Mouse (Mus musculus) midbrain, postnatal 0 days (tissue): ENCODE data around the gene Morc4. TPM values are rescaled to one million over a fixed set of nuclear protein-coding genes. Genes with fewer than 3 reads are reported as not detected.

ENCODE experiments used
- ATAC-seq: fragments of 200-750 bp; cut with Nextera tagmentation; 2 replicates; pipeline ENCODE4 v1.8.0; 2017; ENCODE audit warnings: moderate number of reproducible peaks, mild to moderate bottlenecking, moderate TSS enrichment, moderate library complexity; ENCODE audit not compliant: low FRiP score
- DNase-seq: peaks from one replicate; pipeline ENCODE4 v3.0.0-alpha.2; 2015; ENCODE audit warnings: low spot score
- H3K27ac ChIP-seq: fragments of 300-500 bp; sonication (generic); 2 replicates; pipeline ENCODE4 v1.5.1; 2014; ENCODE audit warnings: low read depth, mild to moderate bottlenecking, low read length, mixed read lengths
- H3K27me3 ChIP-seq: fragments of 300-500 bp; sonication (generic); 2 replicates; pipeline ENCODE4 v1.6.1; 2014; ENCODE audit warnings: low read length, control low read depth, mixed read lengths; ENCODE audit not compliant: insufficient read depth
- H3K36me3 ChIP-seq: fragments of 300-500 bp; sonication (generic); 2 replicates; pipeline ENCODE4 v1.6.1; 2014; ENCODE audit warnings: low read length, control low read depth, mixed read lengths; ENCODE audit not compliant: insufficient read depth
- H3K4me1 ChIP-seq: fragments of 300-500 bp; sonication (generic); 2 replicates; pipeline ENCODE4 v1.6.1; 2014; ENCODE audit warnings: mild to moderate bottlenecking, control low read depth, antibody characterized with exemption, low read length, mixed read lengths; ENCODE audit not compliant: insufficient read depth
- H3K4me2 ChIP-seq: fragments of 300-500 bp; sonication (generic); 2 replicates; pipeline ENCODE4 v1.6.1; 2014; ENCODE audit warnings: low read depth, mild to moderate bottlenecking, low read length, mixed read lengths; ENCODE audit not compliant: poor library complexity, severe bottlenecking
- H3K4me3 ChIP-seq: fragments of 300-500 bp; sonication (generic); 2 replicates; pipeline ENCODE4 v1.5.1; 2014; ENCODE audit warnings: low read depth, mild to moderate bottlenecking, low read length, moderate library complexity
- H3K9ac ChIP-seq: fragments of 300-500 bp; sonication (generic); replicated peaks from 2 replicates; pipeline ENCODE4 v1.6.1; 2014; ENCODE audit warnings: mild to moderate bottlenecking, low read length, moderate library complexity, mixed read lengths; ENCODE audit not compliant: poor library complexity, severe bottlenecking
- H3K9me3 ChIP-seq: fragments of 300-500 bp; sonication (generic); 2 replicates; pipeline ENCODE4 v1.6.1; 2016; ENCODE audit warnings: low read length, control low read depth
- CTCF ChIP-seq: IDR thresholded peaks from 2 replicates; pipeline ENCODE4 v1.5.1; 2016; ENCODE audit warnings: antibody characterized with exemption, mild to moderate bottlenecking
- WGBS: fragments of 180-500 bp; shearing (Covaris S2); extraction: QIAGEN DNeasy Blood & Tissue Kit; methylation state at CpG from one replicate; pipeline ENCODE4 v1.1.7; 2014; 5-methylcytosine and 5-hydroxymethylcytosine counted together
- polyA plus RNA-seq: library from polyadenylated mRNA; unstranded; fragments of >200 nt; fragmentation: Nextera tagmentation; extraction: Ambion mirVana; gene quantifications from 2 replicates; pipeline ENCODE4 v1.2.1, GENCODE M21; 2015
- total RNA-seq: library from RNA; depleted of rRNA; stranded (reverse); fragments of >200 nt; gene quantifications from 2 replicates; pipeline ENCODE4 v1.2.3, GENCODE M21; 2014; rRNA removed

Gene Morc4
- total and polyA plus RNA-seq, 2 experiments from 2014 or later: 2.6 to 3.1 TPM

- ATAC-seq: no peak
- TF ChIP-seq CTCF: no peak
- Histone ChIP-seq H3K9ac (no peak overlapping the region), H3K9me3 (no peaks in the 10 kb centered on the region), H3K4me2 (no peak overlapping the region), H3K36me3 (no peaks in the 10 kb centered on the region), H3K27me3 (peaks cover 15% of the 10 kb centered on the region; the same call in 1 of the 2 replicates), H3K27ac (no peak overlapping the region), H3K4me1 (no peaks in the 10 kb centered on the region), H3K4me3 (no peak overlapping the region)
- no peak for DNase-seq
- 77% methylated on average over 1 of the region's 1 CpGs for WGBS
Measured at GRCm38 (mm10) chrX:139778886-139779285, 92.6 kb downstream of the Morc4 start.

GRCm38 (mm10) chrX:139777357-139777756, 94.1 kb downstream of the Morc4 start:
- WGBS: 57% methylated on average over 4 of the region's 4 CpGs

GRCm38 (mm10) chrX:139775084-139775612, 96.3 kb downstream of the Morc4 start:
- no peak for TF ChIP-seq CTCF
- 69% methylated on average over 7 of the region's 7 CpGs for WGBS

More at GRCm38 (mm10) chrX:139777357-139777756, 94.1 kb downstream of the Morc4 start:
- Histone ChIP-seq H3K4me1 (no peaks in the 10 kb centered on the region), H3K9me3 (no peaks in the 10 kb centered on the region), H3K4me3 (no peak overlapping the region), H3K36me3 (no peaks in the 10 kb centered on the region), H3K9ac (no peak overlapping the region), H3K27ac (no peak overlapping the region), H3K27me3 (peaks cover 9% of the 10 kb centered on the region; the same call in 1 of the 2 replicates), H3K4me2 (no peak overlapping the region)
- DNase-seq: no peak
- no peak for ATAC-seq
- TF ChIP-seq CTCF: no peak

GRCm38 (mm10) chrX:139774309-139775083, 97.0 kb downstream of the Morc4 start:
- no peaks in the 10 kb centered on the region for H3K9me3 ChIP-seq

More at GRCm38 (mm10) chrX:139775084-139775612, 96.3 kb downstream of the Morc4 start:
- Histone ChIP-seq H3K27me3 (no peaks in the 10 kb centered on the region; the same call in 1 of the 2 replicates), H3K4me2 (no peak overlapping the region), H3K9me3 (no peaks in the 10 kb centered on the region), H3K9ac (no peak overlapping the region), H3K4me3 (no peak overlapping the region), H3K36me3 (no peaks in the 10 kb centered on the region), H3K4me1 (peaks cover under 1% of the 10 kb centered on the region; the same call in 1 of the 2 replicates), H3K27ac (no peak overlapping the region)
- ATAC-seq (no peak), DNase-seq (no peak)

More at GRCm38 (mm10) chrX:139774309-139775083, 97.0 kb downstream of the Morc4 start:
- ATAC-seq (no peak), DNase-seq (peak; percentile 59)
- H3K36me3 ChIP-seq: no peaks in the 10 kb centered on the region
- H3K4me3 ChIP-seq: no peak overlapping the region
- H3K9ac ChIP-seq: no peak overlapping the region
- no peaks in the 10 kb centered on the region; the same call in 1 of the 2 replicates for H3K27me3 ChIP-seq
- no peak overlapping the region for H3K4me2 ChIP-seq
- TF ChIP-seq CTCF: peak; percentile 75
- no peak overlapping the region for H3K27ac ChIP-seq
- WGBS: 36% methylated on average over 18 of the region's 18 CpGs
- H3K4me1 ChIP-seq: peaks cover 2% of the 10 kb centered on the region; the same call in 1 of the 2 replicates

Other genes with a start within 250 kb of the Morc4 start
- gene Tbc1d8b, start 186.7 kb downstream of the Morc4 start, total RNA-seq: 0.71 and 0.85 TPM in 2 replicates
- 0.27 TPM in 2 replicates for gene Tbc1d8b, start 186.7 kb downstream of the Morc4 start, polyA plus RNA-seq
- not detected in 2 replicates for gene Gm15013, start 157.2 kb downstream of the Morc4 start, total RNA-seq
- gene Gm15013, start 157.2 kb downstream of the Morc4 start, polyA plus RNA-seq: not detected in 2 replicates
- gene Ripply1, start 89.3 kb downstream of the Morc4 start, total RNA-seq: not detected in 2 replicates
- gene Ripply1, start 89.3 kb downstream of the Morc4 start, polyA plus RNA-seq: not detected in 2 replicates
- gene Cldn2, start 70.8 kb downstream of the Morc4 start, total RNA-seq: 0.52 and 1.4 TPM in 2 replicates
- 0.25 and 0.31 TPM in 2 replicates for gene Cldn2, start 70.8 kb downstream of the Morc4 start, polyA plus RNA-seq
- 6.9 and 9.7 TPM in 2 replicates for gene Rbm41, start 126.9 kb upstream of the Morc4 start, total RNA-seq
- gene Rbm41, start 126.9 kb upstream of the Morc4 start, polyA plus RNA-seq: 2.3 and 3.1 TPM in 2 replicates
- gene Nup62cl, start 191.0 kb upstream of the Morc4 start, total RNA-seq: 2.1 and 2.8 TPM in 2 replicates
- gene Nup62cl, start 191.0 kb upstream of the Morc4 start, polyA plus RNA-seq: 3.4 and 5.6 TPM in 2 replicates
- gene Pih1h3b, start 191.2 kb upstream of the Morc4 start, total RNA-seq: 1.7 TPM in 1 of 2 replicates, not detected in the other
- gene Pih1h3b, start 191.2 kb upstream of the Morc4 start, polyA plus RNA-seq: not detected in 2 replicates